Mouse (Mus musculus) hindbrain, embryonic 10.5 days (tissue): ENCODE measurements around the gene Tcl1b3. TPM values are rescaled to one million over a fixed set of nuclear protein-coding genes. Genes with fewer than 3 reads are reported as not detected.
"Not testable (repeated sequence)": the region's sequence is repeated elsewhere in the genome, so short reads cannot be mapped to it uniquely, and the experiment has no call there.

Experiments used
- DNase-seq: peaks from one replicate; pipeline ENCODE4 v3.0.0-alpha.2; 2017; ENCODE audit warnings: low spot score
- H3K27ac ChIP-seq: fragments of 300-500 bp; sonication (generic); 2 replicates; pipeline ENCODE4 v1.5.1; 2016; ENCODE audit warnings: mild to moderate bottlenecking, moderate library complexity
- H3K27me3 ChIP-seq: fragments of 300-500 bp; sonication (generic); 2 replicates; pipeline ENCODE4 v1.6.1; 2016; ENCODE audit warnings: mild to moderate bottlenecking; ENCODE audit not compliant: poor library complexity, insufficient read depth, severe bottlenecking
- H3K36me3 ChIP-seq: fragments of 300-500 bp; sonication (generic); 2 replicates; pipeline ENCODE4 v1.6.1; 2016; ENCODE audit warnings: mild to moderate bottlenecking, moderate library complexity
- H3K4me1 ChIP-seq: fragments of 300-500 bp; sonication (generic); replicated peaks from 2 replicates; pipeline ENCODE4 v1.6.1; 2016; ENCODE audit warnings: mild to moderate bottlenecking
- H3K4me3 ChIP-seq: fragments of 300-500 bp; sonication (generic); 2 replicates; pipeline ENCODE4 v1.5.1; 2016; ENCODE audit warnings: mild to moderate bottlenecking, moderate library complexity
- H3K9me3 ChIP-seq: fragments of 300-500 bp; sonication (generic); 2 replicates; pipeline ENCODE4 v1.6.1; 2016; ENCODE audit warnings: mild to moderate bottlenecking, moderate library complexity
- WGBS: fragments of 180-500 bp; shearing (Covaris S2); methylation state at CpG from one replicate; pipeline ENCODE4 v1.1.7; 2016; 5-methylcytosine and 5-hydroxymethylcytosine counted together
- polyA plus RNA-seq: library from polyadenylated mRNA; unstranded; fragments of >200 nt; fragmentation: Nextera tagmentation; extraction: Ambion mirVana; gene quantifications from 2 replicates; pipeline ENCODE4 v1.2.1, GENCODE M21; 2016

Gene Tcl1b3
- not detected in 2 replicates for polyA plus RNA-seq

DNA sequence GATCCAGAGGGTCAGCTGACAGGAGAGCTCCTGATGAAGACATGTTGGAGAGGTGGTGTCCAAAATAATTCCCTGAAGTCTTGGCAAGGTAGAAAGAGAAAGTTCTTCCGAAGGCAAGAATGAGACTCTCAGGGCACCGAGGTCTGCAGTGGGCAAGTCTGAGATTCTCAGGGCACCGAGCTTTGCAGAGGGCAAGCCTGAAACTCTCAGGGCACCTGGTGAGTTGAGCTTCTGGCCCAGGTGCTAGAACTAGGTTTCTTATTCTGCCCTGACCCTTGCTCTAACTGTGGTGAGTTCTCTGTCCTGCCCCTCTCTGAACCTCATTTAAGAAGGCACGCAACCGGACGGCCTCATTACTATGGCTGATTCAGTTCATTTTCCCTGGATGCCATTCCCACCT, at the start of gene Tcl1b3:
Gene Tcl1b3 (plus strand): TSS at position 301 of the 400 bp plus-strand sequence.
- H3K4me1 ChIP-seq, H3K4me3 ChIP-seq, H3K27ac ChIP-seq, H3K36me3 ChIP-seq, H3K27me3 ChIP-seq, H3K9me3 ChIP-seq, DNase-seq: not testable (repeated sequence)
- WGBS, result 94% methylated on average over 6 of the region's 6 CpGs

DNA sequence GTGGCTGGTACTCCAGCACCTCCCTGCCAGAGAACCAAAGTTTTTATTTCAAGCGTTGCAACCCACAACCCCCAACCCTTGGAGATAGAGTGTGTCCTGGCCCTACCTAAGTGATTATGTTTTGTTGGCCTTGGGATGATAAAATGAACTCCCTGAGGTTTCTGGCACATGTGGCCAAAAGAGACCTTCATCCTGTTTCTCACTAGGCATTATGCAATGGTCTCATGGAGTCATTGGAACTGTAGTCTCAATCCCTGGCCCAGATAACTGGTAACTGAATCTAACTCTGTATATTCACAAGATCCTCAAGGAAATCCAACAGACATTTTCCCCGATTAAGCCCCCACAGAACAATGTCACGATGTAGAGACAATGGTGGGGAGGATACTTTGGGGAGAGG, 47.7 kb upstream of the Tcl1b3 start:
- DNase-seq, result no peak
- no peaks in the 10 kb centered on the region for H3K27me3 ChIP-seq
- no peak overlapping the region for H3K4me3 ChIP-seq
- no peaks in the 10 kb centered on the region for H3K9me3 ChIP-seq
- no peak overlapping the region for H3K27ac ChIP-seq
- H3K36me3 ChIP-seq, result no peaks in the 10 kb centered on the region
- 91% methylated on average over 3 of the region's 3 CpGs for WGBS
- no peaks in the 10 kb centered on the region for H3K4me1 ChIP-seq

DNA sequence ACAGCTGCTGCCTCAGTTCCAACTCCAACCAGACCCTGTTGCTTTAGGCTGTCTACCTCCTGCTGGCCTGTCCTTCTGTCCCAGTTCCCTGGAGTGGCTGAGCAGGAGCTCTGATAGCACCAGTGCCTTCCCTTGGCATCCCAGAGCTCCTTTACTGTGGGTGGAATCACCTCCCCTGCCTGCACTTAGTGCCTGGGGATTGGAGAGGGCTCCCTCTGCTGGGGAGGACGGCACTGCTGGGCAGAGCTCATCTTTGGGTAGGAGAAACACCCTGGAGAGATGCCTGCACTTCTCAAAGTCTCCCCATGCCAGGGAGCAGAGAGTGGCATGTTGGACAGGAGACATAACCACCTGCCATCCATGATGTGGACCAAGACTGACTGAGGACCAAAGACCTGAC, 45.9 kb upstream of the Tcl1b3 start:
- not testable (repeated sequence) for DNase-seq, H3K27me3 ChIP-seq

DNA sequence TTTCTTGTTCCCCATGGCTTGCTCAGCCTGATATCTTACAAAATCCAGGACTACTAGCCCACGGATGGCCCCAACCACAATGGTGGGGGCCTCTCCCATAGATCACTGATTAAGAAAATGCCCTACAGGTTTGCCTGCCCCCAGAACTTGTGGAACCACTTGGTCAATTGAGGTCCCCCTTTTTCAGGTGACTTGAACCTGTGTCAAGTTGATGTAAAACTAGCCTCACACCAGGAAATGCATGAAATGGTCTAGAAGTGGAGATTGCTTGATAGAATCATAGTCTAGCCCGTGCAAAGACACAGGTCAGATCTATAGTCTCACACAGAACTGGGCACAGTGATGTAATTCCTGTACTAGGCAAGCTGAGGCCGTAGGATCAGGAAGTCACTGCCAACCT, 45.1 kb upstream of the Tcl1b3 start, which contains the start of gene Tcl1b2:
Gene Tcl1b2 (plus strand): TSS at position 301 of the 400 bp plus-strand sequence.
- no peak for DNase-seq
- WGBS, result 78% methylated on average over 3 of the region's 3 CpGs
- Histone ChIP-seq H3K36me3 (no peaks in the 10 kb centered on the region), H3K4me1 (no peaks in the 10 kb centered on the region), H3K27me3 (no peaks in the 10 kb centered on the region), H3K9me3 (0 out of 2 replicates have a peak, but pooled peaks cover 3% of the 10 kb centered on the region), H3K27ac (no peak within 1 kb of the TSS), H3K4me3 (no peak within 1 kb of the TSS)

More for the DNA sequence above, 45.9 kb upstream of the Tcl1b3 start:
- H3K4me1 ChIP-seq, H3K4me3 ChIP-seq, H3K9me3 ChIP-seq, H3K27ac ChIP-seq, H3K36me3 ChIP-seq: not testable (repeated sequence)
- WGBS, result 25% methylated on average over 1 of the region's 1 CpGs

DNA sequence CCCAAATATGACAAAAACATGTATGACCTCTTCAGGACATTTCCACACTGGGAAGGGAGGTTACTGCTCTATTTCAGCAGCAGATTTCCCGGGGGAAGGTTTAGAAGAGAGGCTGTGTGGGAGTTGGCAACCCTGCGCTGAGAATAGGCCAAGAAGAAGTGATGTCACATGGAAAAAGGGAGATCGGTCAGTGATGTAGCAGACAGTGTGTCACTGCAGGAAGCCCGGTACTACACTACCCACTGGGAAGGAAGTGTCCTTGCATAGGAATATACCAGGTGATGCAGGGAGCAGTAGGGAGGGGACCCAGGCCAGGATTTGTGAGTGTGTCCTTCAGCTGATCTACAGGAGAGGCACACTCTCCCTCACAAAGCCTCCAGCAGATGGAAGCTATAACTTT, 35.6 kb upstream of the Tcl1b3 start:
- WGBS, result 80% methylated on average over 4 of the region's 4 CpGs

DNA sequence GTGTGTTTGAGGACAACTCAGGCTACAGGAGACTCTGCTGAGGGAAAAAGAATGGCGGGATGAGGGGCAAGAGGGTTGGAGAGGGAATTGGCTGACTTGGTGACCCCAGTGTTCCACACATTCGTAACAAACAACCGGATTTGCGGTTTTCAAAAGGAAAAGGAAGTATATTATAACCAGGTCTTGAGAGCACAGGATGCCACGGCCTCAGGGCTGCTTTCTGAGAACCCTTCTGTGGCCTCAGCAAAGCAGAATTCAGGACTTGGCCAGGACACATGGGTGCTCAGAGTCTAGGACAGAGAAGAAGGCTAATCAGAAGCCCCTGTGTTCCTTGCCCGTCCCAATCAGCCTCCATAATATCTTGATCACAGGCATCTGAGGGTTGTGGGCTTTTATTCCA, 32.0 kb upstream of the Tcl1b3 start:
- no peak overlapping the region for H3K4me3 ChIP-seq
- no peaks in the 10 kb centered on the region for H3K9me3 ChIP-seq
- WGBS, result 81% methylated on average over 6 of the region's 6 CpGs
- DNase-seq, result no peak
- H3K4me1 ChIP-seq, result no peaks in the 10 kb centered on the region
- no peak overlapping the region for H3K27ac ChIP-seq
- no peaks in the 10 kb centered on the region for H3K36me3 ChIP-seq
- H3K27me3 ChIP-seq, result no peaks in the 10 kb centered on the region

More for the DNA sequence above, 35.6 kb upstream of the Tcl1b3 start:
- H3K4me1 ChIP-seq, H3K27ac ChIP-seq, H3K36me3 ChIP-seq, H3K4me3 ChIP-seq, DNase-seq, H3K27me3 ChIP-seq, H3K9me3 ChIP-seq: not testable (repeated sequence)

DNA sequence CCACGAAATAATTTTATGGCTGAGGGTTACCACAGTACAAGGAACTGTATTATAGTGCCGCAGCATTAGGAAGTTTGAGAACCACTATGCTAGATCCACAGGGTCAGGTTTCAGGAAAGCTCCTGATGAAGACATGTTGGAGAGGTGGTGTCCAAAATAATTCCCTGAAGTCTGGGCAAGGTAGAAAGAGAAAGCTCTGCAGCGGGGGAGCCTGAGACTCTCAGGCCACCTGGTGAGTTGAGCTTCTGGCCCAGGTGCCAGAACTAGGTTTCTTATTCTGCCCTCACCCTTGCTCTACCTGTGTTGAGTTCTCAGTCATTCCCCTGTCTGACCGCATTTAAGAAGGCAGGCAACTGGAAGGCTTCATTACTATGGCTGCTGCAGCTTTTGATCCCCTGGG, 31.5 kb upstream of the Tcl1b3 start, which contains the start of gene Tcl1b1:
Gene Tcl1b1 (plus strand): TSS at position 301 of the 400 bp plus-strand sequence.
- Histone ChIP-seq H3K9me3 (no peaks in the 10 kb centered on the region), H3K27me3 (no peaks in the 10 kb centered on the region), H3K4me3 (no peak within 1 kb of the TSS), H3K27ac (no peak within 1 kb of the TSS), H3K4me1 (no peaks in the 10 kb centered on the region), H3K36me3 (no peaks in the 10 kb centered on the region)
- no peak for DNase-seq
- WGBS, result 88% methylated on average over 4 of the region's 4 CpGs

DNA sequence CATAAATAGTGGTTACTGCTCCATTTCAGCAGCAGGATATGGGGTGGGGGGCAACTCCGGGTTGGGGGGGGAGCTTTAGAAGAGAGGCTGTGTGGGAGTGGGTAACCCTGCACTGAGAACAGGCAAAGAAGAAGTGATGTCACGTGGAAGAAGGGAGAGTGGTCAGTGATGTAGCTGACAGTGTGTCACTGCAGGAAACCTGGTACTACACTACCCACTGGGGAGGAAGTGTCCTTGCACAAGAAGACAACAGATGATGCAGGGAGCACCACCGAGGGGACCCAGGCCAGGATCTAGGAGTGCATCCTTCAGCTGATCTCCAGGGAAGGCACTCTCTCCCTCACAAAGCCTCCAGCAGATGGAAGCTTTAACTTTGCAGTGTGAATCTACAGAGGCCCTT, 24.1 kb upstream of the Tcl1b3 start:
- 77% methylated on average over 3 of the region's 3 CpGs for WGBS
- H3K9me3 ChIP-seq, result no peaks in the 10 kb centered on the region
- no peak for DNase-seq
- no peak overlapping the region for H3K4me3 ChIP-seq
- no peaks in the 10 kb centered on the region for H3K36me3 ChIP-seq
- no peaks in the 10 kb centered on the region for H3K4me1 ChIP-seq
- H3K27me3 ChIP-seq, result no peaks in the 10 kb centered on the region
- no peak overlapping the region for H3K27ac ChIP-seq

DNA sequence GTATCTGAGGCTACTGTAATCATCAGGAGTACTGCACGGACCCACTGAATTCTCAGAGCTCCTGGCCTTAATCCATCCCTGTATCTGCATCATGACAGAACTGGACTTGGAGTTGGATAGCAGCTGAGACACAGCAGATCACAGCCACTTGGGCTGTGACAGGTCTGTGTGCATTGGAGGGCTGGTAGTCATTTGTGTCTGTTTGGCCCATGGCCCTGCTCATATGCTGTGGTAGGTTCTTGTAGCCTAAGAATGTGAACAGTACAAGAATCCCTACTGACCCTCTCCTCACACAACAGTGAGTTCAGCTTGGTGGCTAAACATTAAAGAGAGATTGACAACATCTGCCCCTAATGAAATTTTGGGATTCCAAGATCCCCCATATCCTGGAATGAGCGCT, 17.5 kb upstream of the Tcl1b3 start:
- WGBS, result 86% methylated on average over 2 of the region's 2 CpGs

DNA sequence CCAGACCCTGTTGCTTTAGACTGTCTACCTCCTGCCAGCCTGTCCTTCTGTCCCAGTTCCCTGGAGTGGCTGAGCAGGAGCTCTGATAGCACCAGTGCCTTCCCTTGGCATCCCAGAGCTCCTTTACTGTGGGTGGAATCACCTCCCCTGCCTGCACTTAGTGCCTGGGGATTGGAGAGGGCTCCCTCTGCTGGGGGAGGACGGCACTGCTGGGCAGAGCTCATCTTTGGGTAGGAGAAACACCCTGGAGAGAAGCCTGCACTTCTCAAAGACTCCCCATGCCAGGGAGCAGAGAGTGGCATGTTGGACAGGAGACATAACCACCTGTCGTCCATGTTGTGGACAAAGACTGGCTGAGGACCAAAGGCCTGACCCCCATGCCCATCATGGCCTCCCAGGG, 16.5 kb upstream of the Tcl1b3 start:
- H3K36me3 ChIP-seq, H3K9me3 ChIP-seq, H3K4me3 ChIP-seq, DNase-seq, H3K4me1 ChIP-seq, H3K27me3 ChIP-seq, H3K27ac ChIP-seq: not testable (repeated sequence)
- WGBS, result 35% methylated on average over 2 of the region's 2 CpGs

More for the DNA sequence above, 17.5 kb upstream of the Tcl1b3 start:
- H3K4me1 ChIP-seq, result no peaks in the 10 kb centered on the region
- no peaks in the 10 kb centered on the region for H3K36me3 ChIP-seq
- H3K9me3 ChIP-seq, result no peaks in the 10 kb centered on the region
- no peaks in the 10 kb centered on the region for H3K27me3 ChIP-seq
- no peak for DNase-seq
- H3K27ac ChIP-seq, result no peak overlapping the region
- H3K4me3 ChIP-seq, result no peak overlapping the region

DNA sequence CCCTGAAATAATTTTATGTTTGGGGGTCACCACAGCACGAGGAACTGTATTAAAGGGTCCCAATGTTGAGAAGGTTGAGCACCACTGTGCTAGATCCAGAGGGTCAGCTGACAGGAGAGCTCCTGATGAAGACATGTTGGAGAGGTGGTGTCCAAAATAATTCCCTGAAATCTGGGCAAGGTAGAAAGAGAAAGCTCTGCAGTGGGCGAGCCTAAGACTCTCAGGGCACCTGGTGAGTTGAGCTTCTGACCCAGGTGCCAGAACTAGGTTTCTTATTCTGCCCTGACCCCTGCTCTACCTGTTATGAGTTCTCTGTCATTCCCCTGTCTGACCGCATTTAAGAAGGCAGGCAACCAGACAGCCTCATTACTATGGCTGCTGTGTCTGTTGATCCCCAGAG, 14.8 kb upstream of the Tcl1b3 start, which contains the start of gene Tcl1b5:
Gene Tcl1b5 (plus strand): TSS at position 301 of the 400 bp plus-strand sequence.
- DNase-seq, H3K27me3 ChIP-seq, H3K4me1 ChIP-seq, H3K36me3 ChIP-seq, H3K27ac ChIP-seq, H3K4me3 ChIP-seq, H3K9me3 ChIP-seq: not testable (repeated sequence)
- WGBS, result 74% methylated on average over 3 of the region's 3 CpGs

DNA sequence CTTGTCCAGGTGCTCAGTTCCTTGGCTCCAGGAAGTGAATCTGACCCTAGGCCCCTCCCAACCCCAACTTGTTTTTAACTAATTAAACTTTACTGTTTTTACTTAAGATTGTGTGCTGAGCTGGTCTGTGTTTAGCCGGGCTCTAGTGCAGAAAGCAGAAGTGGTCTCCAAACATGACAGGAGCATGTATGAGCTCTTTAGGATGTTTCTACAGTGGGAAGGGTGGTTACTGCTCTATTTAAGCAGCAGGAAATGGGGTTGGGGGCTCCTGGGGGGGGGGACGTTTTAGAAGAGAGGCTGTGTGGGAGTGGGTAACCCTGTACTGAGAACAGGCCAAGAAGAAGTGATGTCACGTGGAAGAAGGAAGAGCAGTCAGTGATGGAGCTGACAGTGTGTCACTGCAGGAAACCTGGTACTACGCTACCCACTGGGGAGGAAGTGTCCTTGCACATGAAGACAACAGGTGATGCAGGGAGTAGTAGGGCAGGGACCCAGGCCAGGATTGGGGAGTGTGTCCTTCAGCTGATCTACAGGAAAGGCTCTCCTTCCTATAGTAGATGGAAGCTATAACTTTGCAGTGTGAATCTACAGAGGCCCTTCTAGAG, 9.7 kb upstream of the Tcl1b3 start:
- not testable (repeated sequence) for DNase-seq, H3K4me3 ChIP-seq, H3K36me3 ChIP-seq, H3K27me3 ChIP-seq, H3K27ac ChIP-seq, H3K4me1 ChIP-seq, H3K9me3 ChIP-seq
- 79% methylated on average over 4 of the region's 4 CpGs for WGBS

DNA sequence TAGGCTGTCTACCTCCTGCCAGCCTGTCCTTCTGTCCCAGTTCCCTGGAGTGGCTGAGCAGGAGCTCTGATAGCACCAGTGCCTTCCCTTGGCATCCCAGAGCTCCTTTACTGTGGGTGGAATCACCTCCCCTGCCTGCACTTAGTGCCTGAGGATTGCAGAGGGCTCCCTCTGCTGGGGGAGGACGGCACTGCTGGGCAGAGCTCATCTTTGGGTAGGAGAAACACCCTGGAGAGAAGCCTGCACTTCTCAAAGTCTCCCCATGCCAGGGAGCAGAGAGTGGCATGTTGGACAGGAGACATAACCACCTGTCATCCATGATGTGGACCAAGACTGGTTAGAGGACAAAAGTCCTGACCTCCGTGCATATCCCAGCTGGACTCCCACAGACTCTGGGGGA, 1.9 kb upstream of the Tcl1b3 start:
- not testable (repeated sequence) for H3K9me3 ChIP-seq, H3K4me3 ChIP-seq, H3K27me3 ChIP-seq, H3K4me1 ChIP-seq, H3K36me3 ChIP-seq, H3K27ac ChIP-seq, DNase-seq
- WGBS, result 57% methylated on average over 2 of the region's 2 CpGs
